10 mouse cellular contexts compared by ENCODE assay signal in genomic region chr13:90977057-90977456, GRCm38 (mm10).
"Had no signal": no experiment of that assay in that cellular context is flagged by ENCODE, and none has a peak within 500 bp of the region (broad histone marks: within the 10 kb centered on the region; RNA-seq: fewer than 3 reads in every experiment).

No protein-coding gene starts in this region.

- H3K9ac ChIP-seq: limb, embryonic 13.5 days; liver, embryonic 14.5 days; midbrain, embryonic 12.5 days had no signal

- H3K27me3 ChIP-seq: limb, embryonic 13.5 days; midbrain, embryonic 12.5 days had no signal

- H3K4me2 ChIP-seq: limb, embryonic 13.5 days; midbrain, embryonic 12.5 days had no signal

- DNase-seq: kidney, postnatal 36 days; left cerebral cortex, postnatal 4 days; lung, adult 18-20 months; right cerebral cortex, postnatal 25 days; thymus, postnatal 4 days had no signal

- H3K4me1 ChIP-seq: limb, embryonic 13.5 days had no signal

- H3K4me3 ChIP-seq: limb, embryonic 13.5 days; midbrain, embryonic 12.5 days had no signal

- H3K36me3 ChIP-seq: limb, embryonic 13.5 days; midbrain, embryonic 12.5 days had no signal

- ATAC-seq: midbrain, embryonic 16.5 days had no signal

- H3K9me3 ChIP-seq: limb, embryonic 13.5 days; midbrain, embryonic 12.5 days had no signal

- H3K27ac ChIP-seq: kidney, postnatal 0 days; limb, embryonic 13.5 days; liver, embryonic 14.5 days; midbrain, embryonic 12.5 days had no signal
